Mouse (Mus musculus) midbrain, embryonic 11.5 days (tissue): ENCODE results near the gene Ccnl2. TPM values are rescaled to one million over a fixed set of nuclear protein-coding genes. Genes with fewer than 3 reads are reported as not detected.

Source experiments
- ATAC-seq: fragments of 200-750 bp; cut with Nextera tagmentation; 2 replicates; pipeline ENCODE4 v1.8.0; 2017; ENCODE audit warnings: moderate TSS enrichment, moderate library complexity; ENCODE audit not compliant: low FRiP score
- DNase-seq: peaks from one replicate; pipeline ENCODE4 v3.0.0; 2015; ENCODE audit warnings: low spot score; ENCODE audit errors: missing footprints
- H3K27ac ChIP-seq: fragments of 300-500 bp; sonication (generic); 2 replicates; pipeline ENCODE4 v1.5.1; 2014; ENCODE audit warnings: low read depth, low read length
- H3K27me3 ChIP-seq: fragments of 300-500 bp; sonication (generic); 2 replicates; pipeline ENCODE4 v1.6.1; 2014; ENCODE audit warnings: mild to moderate bottlenecking, low read length, moderate library complexity, mixed read lengths; ENCODE audit not compliant: control insufficient read depth, insufficient read depth
- H3K36me3 ChIP-seq: fragments of 300-500 bp; sonication (generic); 2 replicates; pipeline ENCODE4 v1.6.1; 2014; ENCODE audit warnings: mild to moderate bottlenecking, low read length, moderate library complexity, mixed read lengths; ENCODE audit not compliant: control insufficient read depth, insufficient read depth
- H3K4me1 ChIP-seq: fragments of 300-500 bp; sonication (generic); 2 replicates; pipeline ENCODE4 v1.6.1; 2014; ENCODE audit warnings: low read length; ENCODE audit not compliant: control insufficient read depth, insufficient read depth
- H3K4me2 ChIP-seq: fragments of 300-500 bp; sonication (generic); 2 replicates; pipeline ENCODE4 v1.6.1; 2014; ENCODE audit warnings: mild to moderate bottlenecking, moderate library complexity
- H3K4me3 ChIP-seq: fragments of 300-500 bp; sonication (generic); 2 replicates; pipeline ENCODE4 v1.5.1; 2014; ENCODE audit warnings: low read depth, low read length
- H3K9ac ChIP-seq: fragments of 300-500 bp; sonication (generic); 2 replicates; pipeline ENCODE4 v1.6.1; 2014; ENCODE audit warnings: low read length
- H3K9me3 ChIP-seq: fragments of 300-500 bp; sonication (generic); 2 replicates; pipeline ENCODE4 v1.6.1; 2016; ENCODE audit warnings: low read length; ENCODE audit not compliant: control insufficient read depth
- WGBS: fragments of 180-500 bp; shearing (Covaris S2); extraction: QIAGEN DNeasy Blood & Tissue Kit; methylation state at CpG from one replicate; pipeline ENCODE4 v1.1.7; 2014; 5-methylcytosine and 5-hydroxymethylcytosine counted together
- polyA plus RNA-seq: library from polyadenylated mRNA; unstranded; fragments of >200 nt; fragmentation: Nextera tagmentation; extraction: Ambion mirVana; gene quantifications from 2 replicates; pipeline ENCODE4 v1.2.1, GENCODE M21; 2014

Ccnl2 gene
- polyA plus RNA-seq, 1 experiment from 2014 or later: 146 TPM

DNA sequence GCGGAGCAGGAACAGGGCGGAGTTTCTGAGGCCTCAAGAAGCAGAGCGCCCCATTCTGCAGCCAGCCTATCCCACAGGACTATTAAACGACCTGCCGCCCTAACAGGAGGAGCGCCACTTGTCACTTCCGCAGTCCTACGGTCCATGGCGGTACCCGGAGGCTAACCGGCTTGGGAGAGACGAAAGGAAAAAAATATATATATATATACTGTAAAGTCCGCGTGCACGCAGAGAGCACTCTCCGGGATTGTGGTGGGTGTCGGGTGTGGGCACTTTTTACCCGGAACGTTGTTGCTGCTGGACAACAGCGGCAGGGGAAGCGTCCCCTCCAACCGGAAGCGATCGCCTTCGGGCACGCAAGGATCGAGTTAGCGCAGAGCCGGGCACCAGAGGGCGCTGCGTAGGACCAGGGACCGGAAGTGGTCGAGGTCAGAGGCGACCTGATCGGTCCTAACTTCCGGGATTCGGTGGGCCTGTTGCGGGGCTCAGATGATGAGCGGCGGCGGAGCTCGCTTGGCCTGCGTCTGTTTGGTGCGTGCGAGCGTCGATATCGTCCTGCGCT, 19.0 kb downstream of the Ccnl2 start, which contains the start of gene Aurkaip1:
TSS of gene Aurkaip1 (plus strand) at position 68 of the 562 bp plus-strand sequence.
- WGBS: under 1% methylated on average over 49 of the region's 49 CpGs
- H3K36me3 ChIP-seq: peaks cover 7% of the 10 kb centered on the region; the same call in 1 of the 2 replicates
- peak within 1 kb of the TSS; percentile 90 for H3K9ac ChIP-seq
- peaks cover 8% of the 10 kb centered on the region for H3K4me1 ChIP-seq
- ATAC-seq (peak; percentile 95), DNase-seq (peak; percentile 100)
- peak within 1 kb of the TSS; percentile 96 for H3K4me2 ChIP-seq
- peak within 1 kb of the TSS; percentile 87 for H3K4me3 ChIP-seq
- H3K27ac ChIP-seq: peak within 1 kb of the TSS; percentile 80
- no peaks in the 10 kb centered on the region for H3K9me3 ChIP-seq
- H3K27me3 ChIP-seq: no peaks in the 10 kb centered on the region

DNA sequence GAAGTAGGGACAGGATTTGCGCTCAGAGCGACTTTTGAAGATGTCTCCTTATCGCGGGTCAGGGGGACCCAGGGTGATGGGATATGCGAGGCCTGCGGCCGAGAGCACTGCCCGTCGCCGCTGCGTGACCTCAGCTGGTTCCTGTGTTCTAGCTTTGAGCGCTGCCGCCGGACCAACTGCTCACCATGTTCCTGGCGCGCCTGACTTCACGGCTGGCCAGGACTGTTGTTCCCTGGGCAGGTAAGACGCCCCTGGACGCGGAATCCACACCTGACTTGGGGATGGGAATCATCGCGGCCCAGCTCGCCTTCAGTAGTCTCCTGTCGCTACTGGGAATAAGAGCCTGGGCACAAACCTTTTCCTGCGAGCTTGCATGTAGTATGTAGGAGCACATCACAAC, 19.5 kb downstream of the Ccnl2 start:
- ATAC-seq (no peak; the same call in 1 of the 2 replicates), DNase-seq (no peak)
- Histone ChIP-seq H3K4me1 (peaks cover 8% of the 10 kb centered on the region), H3K27me3 (no peaks in the 10 kb centered on the region), H3K27ac (peak overlapping the region; percentile 58; the same call in 1 of the 2 replicates), H3K36me3 (peaks cover 7% of the 10 kb centered on the region; the same call in 1 of the 2 replicates), H3K9ac (peak overlapping the region; percentile 90), H3K4me2 (peak overlapping the region; percentile 96), H3K4me3 (peak overlapping the region; percentile 87), H3K9me3 (no peaks in the 10 kb centered on the region)
- 2% methylated on average over 25 of the region's 25 CpGs for WGBS

DNA sequence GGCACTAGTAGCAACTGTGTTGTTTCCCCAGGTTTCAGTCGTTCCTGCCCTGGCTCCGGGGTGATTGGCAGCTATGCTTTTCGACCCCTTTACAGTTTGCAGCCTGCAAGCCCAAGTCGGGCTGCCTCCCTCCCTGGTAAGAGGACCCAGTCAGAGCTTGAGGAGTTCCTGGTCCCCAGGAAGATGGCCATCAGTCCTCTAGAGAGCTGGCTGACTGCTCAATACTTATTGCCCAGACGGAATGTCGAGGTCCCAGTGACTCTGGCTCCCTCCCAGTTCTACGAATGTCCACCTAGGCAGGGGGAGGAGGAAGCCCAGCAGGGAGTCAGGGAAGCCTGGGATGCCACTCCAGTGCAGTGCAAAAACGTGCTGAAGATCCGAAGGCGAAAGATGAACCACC, 20.0 kb downstream of the Ccnl2 start:
- DNase-seq: no peak
- peak overlapping the region; percentile 90 for H3K9ac ChIP-seq
- peaks cover 7% of the 10 kb centered on the region; the same call in 1 of the 2 replicates for H3K36me3 ChIP-seq
- H3K27ac ChIP-seq: no peak overlapping the region
- WGBS: 55% methylated on average over 10 of the region's 10 CpGs
- peak overlapping the region; percentile 96 for H3K4me2 ChIP-seq
- ATAC-seq: no peak
- H3K4me1 ChIP-seq: peaks cover 8% of the 10 kb centered on the region
- no peaks in the 10 kb centered on the region for H3K9me3 ChIP-seq
- peak overlapping the region; percentile 87 for H3K4me3 ChIP-seq
- no peaks in the 10 kb centered on the region for H3K27me3 ChIP-seq

DNA sequence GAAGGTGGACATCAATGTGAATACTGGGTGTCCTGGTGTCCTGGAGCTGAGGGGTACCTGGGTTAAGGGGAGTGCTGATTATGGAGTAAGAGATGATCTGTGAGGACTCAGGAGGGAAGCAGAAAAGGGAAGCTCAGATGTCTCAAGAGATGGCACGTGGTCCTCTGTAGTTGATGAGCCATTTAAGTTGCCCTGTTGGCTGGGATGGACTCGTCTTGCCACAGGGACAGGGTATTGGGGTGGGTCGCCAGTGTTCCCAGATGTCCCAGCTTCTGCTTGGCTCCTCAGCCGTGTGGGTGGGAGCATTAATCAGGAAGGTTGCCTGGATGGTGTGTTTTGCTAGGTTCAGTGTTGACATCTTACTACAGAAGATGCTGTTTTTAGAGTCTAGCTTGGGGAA, 20.9 kb downstream of the Ccnl2 start:
- DNase-seq (no peak), ATAC-seq (no peak)
- no peaks in the 10 kb centered on the region for H3K27me3 ChIP-seq
- no peak overlapping the region for H3K27ac ChIP-seq
- no peak overlapping the region for H3K4me3 ChIP-seq
- 86% methylated on average over 4 of the region's 4 CpGs for WGBS
- H3K9me3 ChIP-seq: no peaks in the 10 kb centered on the region
- peaks cover 8% of the 10 kb centered on the region for H3K4me1 ChIP-seq
- peaks cover 3% of the 10 kb centered on the region; the same call in 1 of the 2 replicates for H3K36me3 ChIP-seq
- H3K9ac ChIP-seq: no peak overlapping the region
- no peak overlapping the region for H3K4me2 ChIP-seq

DNA sequence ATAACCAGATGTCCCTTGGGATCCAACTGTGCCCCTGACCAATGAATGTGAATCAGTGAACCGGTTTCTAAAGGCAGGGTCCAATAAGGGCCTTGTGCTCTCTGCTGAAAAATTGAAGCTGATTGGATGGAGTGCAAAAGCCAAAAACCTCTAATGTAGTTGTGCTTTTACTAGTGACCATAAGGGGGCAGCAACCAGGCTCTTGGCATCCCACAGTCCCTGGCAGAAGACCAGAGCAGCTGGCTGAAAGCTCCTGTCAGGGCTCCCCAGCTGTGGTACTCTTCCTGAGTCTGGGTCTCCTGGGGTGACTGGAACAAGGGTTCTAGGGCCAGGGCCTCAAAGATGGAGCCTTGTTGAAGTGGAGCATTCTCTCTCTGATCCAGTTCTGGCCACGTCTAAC, 21.5 kb downstream of the Ccnl2 start:
- Histone ChIP-seq H3K4me1 (peaks cover 8% of the 10 kb centered on the region), H3K4me3 (no peak overlapping the region), H3K4me2 (no peak overlapping the region), H3K36me3 (peaks cover 3% of the 10 kb centered on the region; the same call in 1 of the 2 replicates), H3K27ac (no peak overlapping the region), H3K9ac (no peak overlapping the region), H3K9me3 (no peaks in the 10 kb centered on the region), H3K27me3 (no peaks in the 10 kb centered on the region)
- peak; percentile 93 for DNase-seq
- peak; percentile 20; the same call in 1 of the 2 replicates for ATAC-seq
- WGBS: 47% methylated on average over 2 of the region's 2 CpGs

DNA sequence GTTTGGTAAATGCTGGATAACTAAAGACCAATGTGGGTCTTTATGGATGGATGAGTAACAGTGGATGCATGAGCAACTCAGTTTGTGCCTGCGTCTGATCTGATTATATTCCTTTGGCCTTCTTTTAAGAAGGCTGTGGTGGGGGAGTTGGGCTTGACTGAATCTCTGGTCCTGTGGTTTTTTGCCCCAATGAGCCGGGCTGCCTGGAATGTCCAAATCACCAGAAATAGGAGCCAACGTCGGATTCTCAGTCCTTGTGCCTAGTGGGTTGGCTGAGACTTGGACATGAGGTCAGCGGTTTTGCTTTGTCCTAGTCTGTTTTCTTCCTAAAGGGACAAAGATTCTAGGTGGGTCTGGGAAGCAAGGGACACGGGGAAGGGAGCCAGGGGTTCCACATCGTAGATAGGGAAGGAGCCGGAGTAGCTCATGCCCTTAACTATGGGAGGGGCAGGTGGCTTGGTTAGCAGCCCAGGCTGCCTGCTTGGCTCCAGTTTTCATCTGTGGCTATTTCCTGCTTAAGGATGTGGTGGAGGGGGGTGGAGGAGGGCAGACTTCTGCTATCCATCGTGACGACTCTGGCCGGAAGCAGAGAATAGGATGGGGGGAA, 25.2 kb downstream of the Ccnl2 start:
- 86% methylated on average over 11 of the region's 11 CpGs for WGBS
- no peak overlapping the region for H3K4me2 ChIP-seq
- no peak for ATAC-seq
- no peak overlapping the region for H3K27ac ChIP-seq
- H3K4me3 ChIP-seq: no peak overlapping the region
- peaks cover 3% of the 10 kb centered on the region; the same call in 1 of the 2 replicates for H3K36me3 ChIP-seq
- H3K9me3 ChIP-seq: no peaks in the 10 kb centered on the region
- peaks cover 23% of the 10 kb centered on the region for H3K4me1 ChIP-seq
- DNase-seq: no peak
- H3K27me3 ChIP-seq: peaks cover 7% of the 10 kb centered on the region; the same call in 1 of the 2 replicates
- no peak overlapping the region for H3K9ac ChIP-seq

DNA sequence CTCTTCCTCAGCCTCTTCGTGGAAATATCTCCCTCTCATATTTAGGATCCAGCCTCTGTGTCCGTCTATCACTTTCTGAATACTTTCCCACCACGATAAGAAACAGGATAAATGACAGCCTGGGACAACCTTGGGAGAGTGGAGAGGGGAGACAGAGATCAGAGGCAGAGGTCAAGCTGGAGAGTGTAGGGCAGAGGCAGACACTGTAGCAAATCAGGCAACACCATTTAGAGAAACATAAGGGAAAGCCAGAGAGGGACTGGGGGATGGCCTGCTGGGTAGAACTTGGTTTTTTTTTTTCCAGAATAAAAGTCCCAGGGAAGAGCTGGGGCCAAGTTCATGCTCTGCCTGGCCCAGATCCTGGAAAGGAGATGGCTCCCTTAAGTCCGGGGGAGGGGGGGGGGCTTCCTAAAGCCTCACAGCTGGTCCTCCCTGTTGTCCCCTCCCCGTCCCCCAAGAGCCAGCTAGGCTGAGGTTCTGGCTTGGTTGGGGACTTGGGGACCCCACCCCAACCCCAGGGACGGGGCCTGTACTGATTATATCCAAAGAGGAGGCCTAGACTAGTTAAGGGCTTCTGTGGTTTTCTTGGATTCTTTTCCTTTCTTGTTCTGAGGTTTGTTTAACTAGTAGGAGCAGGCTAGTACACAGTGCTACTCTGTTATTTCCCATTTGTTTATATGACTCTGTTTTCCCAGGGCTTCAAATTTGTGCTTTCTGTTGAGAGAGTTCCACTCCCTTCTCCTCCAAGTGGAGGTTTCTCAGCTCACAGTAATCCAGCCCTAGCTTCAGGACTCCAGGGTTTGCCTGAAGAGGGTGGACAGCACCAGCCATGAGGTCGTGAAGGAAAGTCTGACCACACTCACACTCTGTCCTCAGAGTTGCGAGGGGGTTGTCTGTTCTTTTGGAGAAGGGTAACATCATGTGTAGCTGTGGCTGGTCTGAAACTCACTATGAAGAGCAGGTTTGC, 26.2 kb downstream of the Ccnl2 start:
- Histone ChIP-seq H3K9ac (no peak overlapping the region; the same call in 1 of the 2 replicates), H3K4me1 (peaks cover 22% of the 10 kb centered on the region), H3K27me3 (peaks cover 7% of the 10 kb centered on the region; the same call in 1 of the 2 replicates), H3K4me2 (no peak overlapping the region), H3K36me3 (no peaks in the 10 kb centered on the region), H3K27ac (no peak overlapping the region), H3K4me3 (no peak overlapping the region), H3K9me3 (no peaks in the 10 kb centered on the region)
- no peak for ATAC-seq
- no peak for DNase-seq
- 59% methylated on average over 8 of the region's 8 CpGs for WGBS

DNA sequence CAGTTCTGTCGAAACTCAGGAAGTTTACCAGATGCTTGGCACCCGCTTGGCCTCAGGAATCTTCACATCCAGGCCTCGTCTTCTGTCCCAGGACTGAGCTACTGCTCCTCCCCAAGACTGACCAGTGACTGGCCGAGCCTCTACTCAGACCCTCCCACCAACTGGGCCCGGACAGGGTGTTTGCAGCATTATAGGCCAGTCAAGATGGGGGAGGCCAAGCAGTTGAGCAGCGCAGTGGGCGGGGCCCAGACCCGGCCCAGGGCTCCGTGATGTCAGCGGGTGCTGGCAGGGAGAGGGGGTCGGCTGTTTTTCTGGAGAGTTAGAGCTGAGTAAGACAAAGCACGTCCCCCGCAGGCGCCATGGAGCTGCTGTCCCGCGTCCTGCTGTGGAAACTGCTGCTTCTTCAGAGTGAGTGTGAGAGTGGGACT, 27.2 kb downstream of the Ccnl2 start, which contains the start of gene Mxra8:
TSS of gene Mxra8 (plus strand) at position 198 of the 428 bp plus-strand sequence.
- Histone ChIP-seq H3K27me3 (peaks cover 7% of the 10 kb centered on the region; the same call in 1 of the 2 replicates), H3K4me2 (peak within 1 kb of the TSS; percentile 76), H3K36me3 (no peaks in the 10 kb centered on the region), H3K4me3 (peak within 1 kb of the TSS; percentile 39), H3K9ac (peak within 1 kb of the TSS; percentile 73), H3K4me1 (peaks cover 22% of the 10 kb centered on the region), H3K9me3 (no peaks in the 10 kb centered on the region), H3K27ac (peak within 1 kb of the TSS; percentile 48)
- DNase-seq: peak; percentile 95
- ATAC-seq: peak; percentile 91
- 2% methylated on average over 16 of the region's 16 CpGs for WGBS
